Mouse (Mus musculus) small intestine, adult 2 months (tissue): Measurements from ENCODE around the gene Ccdc172.

Source experiments
- CTCF ChIP-seq: fragments of 200-500 bp; IDR thresholded peaks from 2 replicates; pipeline ENCODE4 v1.5.1; 2012; ENCODE audit warnings: low read depth, mild to moderate bottlenecking, control low read depth, inconsistent platforms, low read length, moderate library complexity, mixed read lengths; ENCODE audit not compliant: insufficient replicate concordance, insufficient read length; ENCODE audit errors: extremely low read depth
- POLR2A ChIP-seq: fragments of 200-500 bp; IDR thresholded peaks from 2 replicates; pipeline ENCODE4 v1.6.1; 2012; ENCODE audit warnings: low read depth, mild to moderate bottlenecking, control low read depth, inconsistent platforms, low read length, moderate library complexity

DNA sequence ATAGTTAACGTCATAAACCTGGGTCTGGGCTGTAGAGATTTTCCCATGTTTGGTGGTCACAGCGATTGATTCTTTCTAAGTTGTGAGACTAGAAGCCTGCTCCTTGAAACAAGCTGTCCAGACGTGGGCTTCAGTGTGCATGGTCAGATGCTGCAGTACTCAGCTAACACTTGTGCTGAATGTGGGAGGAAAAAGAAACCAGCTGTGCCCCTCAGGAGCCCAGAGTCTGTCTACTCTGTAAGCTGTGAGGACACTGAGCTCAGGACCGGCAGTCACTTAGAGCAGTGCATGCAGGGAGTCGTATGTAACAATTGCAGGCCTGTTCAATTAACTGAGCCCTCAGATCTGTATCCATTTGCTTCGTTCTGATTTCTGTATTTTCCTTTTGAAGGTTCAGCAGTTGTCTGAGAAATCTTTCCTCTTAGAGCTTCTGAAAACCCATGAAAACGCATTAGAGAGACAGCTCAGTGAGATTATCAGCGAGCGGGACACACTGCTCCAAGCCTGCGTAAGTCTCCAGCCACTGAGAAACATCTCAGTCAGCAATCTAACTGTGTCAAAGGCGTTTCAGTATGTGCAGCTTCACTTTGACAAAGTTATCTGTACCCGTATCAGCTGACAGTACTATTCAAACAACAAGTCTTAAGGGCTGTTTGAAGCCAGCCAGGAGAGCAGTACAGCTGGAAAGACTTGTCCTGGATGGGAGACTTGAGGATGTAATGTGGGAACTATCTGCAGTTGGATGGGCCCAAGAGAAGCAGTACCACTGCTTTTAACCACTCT lies 13.9 kb downstream of the Ccdc172 start:
- no peak for TF ChIP-seq POLR2A
- TF ChIP-seq CTCF: no peak
